Mouse (Mus musculus): ENCODE measurements around the gene Apcs.

Apcs gene

DNA sequence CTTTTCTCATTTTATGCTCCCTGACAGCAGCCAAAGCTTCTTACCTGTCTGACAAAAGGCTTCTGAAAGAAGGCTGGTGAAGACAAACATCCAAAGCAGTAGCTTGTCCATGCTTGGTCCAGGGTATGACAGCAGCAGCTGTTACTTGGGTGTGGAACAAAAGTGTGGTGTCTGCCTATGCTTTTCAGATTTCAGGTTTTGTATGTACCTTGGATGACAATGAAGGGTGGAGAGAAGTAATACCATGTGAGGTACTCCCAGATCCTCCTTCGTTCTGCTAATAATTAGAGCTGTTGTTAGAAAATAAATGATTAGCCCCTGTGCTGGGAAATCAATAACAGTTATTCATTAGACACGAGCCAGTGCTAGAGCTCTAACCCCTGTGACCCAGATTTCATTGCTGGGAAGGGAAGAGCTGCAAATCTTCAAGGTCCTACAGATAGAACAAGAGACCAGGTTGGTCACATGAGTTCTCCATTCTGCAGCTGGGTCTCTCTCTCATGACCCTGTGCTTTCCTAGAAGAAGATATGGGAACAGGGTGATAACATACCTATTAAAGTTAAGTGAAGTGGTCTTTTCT is at the start of gene Apcs:
Apcs (minus strand) TSS at position 265 of the 581 bp plus-strand sequence.
- no peak for DNase-seq (ENCODE audit: low read depth)

DNA sequence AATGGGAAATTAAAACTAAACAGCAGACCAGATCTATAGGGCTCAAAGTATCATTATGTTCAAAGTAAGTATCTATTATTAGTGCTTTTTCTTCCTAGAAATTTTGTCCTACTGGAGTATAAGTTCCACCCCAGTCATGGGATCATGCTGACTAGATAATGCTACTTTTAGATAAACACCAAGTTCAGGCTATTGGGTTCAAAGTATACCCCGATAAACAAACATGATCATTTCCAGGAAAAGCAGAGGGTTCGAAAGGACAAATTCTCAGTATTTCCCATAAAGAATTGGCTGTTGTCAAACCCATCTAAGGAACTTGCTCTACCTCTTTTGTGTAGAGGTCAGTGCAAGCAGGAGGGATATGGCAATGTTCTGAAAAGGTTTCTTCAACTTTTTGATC is 37.4 kb upstream of the Apcs start:
- no peak for DNase-seq (ENCODE audit: low read depth)

DNA sequence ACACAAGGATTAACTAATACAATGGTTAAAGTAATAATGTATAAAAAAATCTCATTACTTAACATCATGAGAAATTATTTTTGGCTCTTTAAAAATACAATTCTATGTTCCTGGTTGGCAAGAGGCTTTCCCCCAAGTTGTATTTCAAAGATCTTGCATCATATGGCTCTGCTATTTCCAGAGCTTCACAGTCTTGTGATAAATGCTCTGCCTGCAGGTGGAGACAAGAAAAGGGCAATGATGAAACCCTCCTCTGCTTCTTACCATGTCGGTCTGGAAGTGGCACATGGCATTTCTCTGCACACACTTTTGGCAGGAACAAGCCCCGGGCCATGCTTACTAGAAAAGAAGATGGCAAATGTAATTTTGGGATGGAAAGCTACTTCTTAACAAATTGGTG is 23.6 kb upstream of the Apcs start:
- no peak for DNase-seq (ENCODE audit: low read depth)

DNA sequence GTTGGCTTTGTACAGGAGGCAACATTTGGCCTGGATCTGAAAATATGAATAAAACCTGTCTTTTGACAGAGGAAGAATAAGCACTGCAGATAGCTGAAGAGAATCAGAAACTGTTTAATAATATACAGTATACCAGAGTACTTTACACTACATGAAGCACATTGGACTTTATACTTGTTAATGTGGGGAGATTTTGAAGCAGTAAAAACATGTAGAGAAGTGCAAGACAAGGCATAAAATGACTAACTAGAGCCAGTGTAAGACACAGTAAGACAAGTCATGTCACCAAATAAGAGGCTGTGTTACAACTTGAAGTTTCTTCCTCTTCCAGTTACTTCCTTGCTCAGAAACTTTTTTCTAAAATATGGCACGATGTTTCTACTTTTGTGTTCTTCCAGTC is 22.3 kb upstream of the Apcs start:
- DNase-seq (ENCODE audit: low read depth): no peak

DNA sequence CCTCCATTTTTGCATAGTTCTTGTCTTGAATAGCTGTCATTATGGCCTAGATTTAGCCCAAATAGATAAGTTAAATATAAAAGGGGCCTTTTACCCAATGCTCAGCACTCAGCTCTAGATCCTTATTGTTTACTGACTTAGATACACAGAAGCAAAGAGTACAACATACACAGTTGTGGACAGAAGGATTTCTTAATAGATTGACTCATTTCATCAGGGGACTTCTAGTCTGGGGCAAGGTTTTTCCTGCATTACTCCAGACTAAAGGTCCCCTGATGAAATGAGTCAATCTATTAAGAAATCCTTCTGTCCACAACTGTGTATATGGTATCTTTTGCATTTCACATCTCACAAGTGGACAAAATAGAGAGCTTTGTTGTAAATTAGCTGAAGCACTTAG is 8.5 kb upstream of the Apcs start:
- no peak for DNase-seq (ENCODE audit: low read depth)

DNA sequence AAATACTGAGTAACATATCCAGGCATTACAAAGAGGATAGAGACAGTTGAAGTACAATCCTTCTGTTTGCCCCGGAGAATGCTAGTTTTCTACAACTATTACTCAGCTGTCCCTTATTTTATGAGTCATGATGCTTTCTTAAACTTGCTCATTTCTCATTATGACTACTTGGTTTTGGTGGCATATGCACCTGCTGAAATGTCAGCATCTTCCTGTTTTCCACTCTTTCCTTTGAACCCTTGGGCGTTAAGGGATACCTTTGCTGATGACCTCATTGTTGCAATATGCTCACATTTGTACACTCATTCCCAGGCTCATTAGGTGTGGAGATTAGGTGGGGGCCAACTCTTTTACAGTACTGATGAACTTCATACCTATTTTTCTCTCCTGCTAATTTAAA is 594 bp upstream of the Apcs start:
- no peak for DNase-seq (ENCODE audit: low read depth)

DNA sequence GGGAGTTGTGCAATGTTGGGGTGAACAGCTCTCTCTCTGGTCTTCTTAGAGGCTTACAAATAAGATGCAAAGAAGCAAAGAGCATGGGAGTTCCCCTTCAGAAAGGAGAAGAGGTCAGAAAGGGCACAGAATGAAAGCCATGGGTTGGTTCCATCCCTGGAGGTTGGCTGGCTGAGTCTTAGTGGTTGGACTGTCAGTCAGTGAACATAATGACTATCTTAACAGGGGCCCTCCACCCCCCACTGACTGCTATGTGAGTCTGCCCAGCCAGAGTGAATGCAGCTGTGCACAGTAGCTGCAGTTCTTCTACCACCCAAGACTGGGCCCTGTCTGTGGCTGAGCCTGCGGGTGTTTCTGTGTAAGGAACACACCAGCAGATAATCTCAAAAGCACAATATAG is 18.2 kb downstream of the Apcs start:
- DNase-seq (ENCODE audit: low read depth): no peak

DNA sequence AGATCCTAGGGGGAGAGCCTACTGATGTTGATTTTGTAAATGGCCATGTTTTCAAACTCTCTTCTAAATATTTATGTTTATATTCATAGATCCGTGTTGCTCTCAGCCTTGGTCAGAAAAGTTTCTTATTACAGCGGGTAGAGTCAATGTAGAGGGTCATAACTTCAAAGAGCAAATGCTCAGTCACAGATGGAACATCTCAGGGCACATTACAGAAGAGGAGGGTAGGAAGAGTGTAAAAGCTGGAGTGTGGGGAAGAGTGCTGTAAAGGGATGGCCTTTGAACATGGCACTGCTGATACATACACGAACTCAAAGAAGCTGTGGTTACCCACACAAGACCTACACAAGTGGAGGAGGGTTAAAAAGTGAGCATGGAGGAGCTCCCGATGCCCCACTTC is 19.6 kb downstream of the Apcs start:
- DNase-seq (ENCODE audit: low read depth): no peak

DNA sequence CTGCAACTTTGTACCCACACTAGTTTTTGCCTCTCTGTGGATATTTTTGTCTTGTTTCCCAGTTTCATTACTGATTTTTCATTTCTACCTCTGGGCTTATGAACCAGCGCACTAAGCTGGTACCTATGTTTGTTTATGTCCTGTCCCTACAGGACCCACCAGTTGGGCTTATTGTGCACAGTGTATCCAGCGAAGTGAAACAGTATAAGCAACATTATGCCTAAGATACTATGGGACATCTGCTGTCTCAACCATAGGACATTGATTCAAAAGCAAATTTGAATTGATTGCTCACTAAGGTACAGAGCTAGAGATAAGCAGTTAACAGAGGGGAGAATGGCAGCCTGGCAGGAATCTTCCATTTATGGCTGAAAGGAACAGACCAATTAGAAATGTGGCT is 46.7 kb downstream of the Apcs start:
- DNase-seq (ENCODE audit: low read depth): no peak

DNA sequence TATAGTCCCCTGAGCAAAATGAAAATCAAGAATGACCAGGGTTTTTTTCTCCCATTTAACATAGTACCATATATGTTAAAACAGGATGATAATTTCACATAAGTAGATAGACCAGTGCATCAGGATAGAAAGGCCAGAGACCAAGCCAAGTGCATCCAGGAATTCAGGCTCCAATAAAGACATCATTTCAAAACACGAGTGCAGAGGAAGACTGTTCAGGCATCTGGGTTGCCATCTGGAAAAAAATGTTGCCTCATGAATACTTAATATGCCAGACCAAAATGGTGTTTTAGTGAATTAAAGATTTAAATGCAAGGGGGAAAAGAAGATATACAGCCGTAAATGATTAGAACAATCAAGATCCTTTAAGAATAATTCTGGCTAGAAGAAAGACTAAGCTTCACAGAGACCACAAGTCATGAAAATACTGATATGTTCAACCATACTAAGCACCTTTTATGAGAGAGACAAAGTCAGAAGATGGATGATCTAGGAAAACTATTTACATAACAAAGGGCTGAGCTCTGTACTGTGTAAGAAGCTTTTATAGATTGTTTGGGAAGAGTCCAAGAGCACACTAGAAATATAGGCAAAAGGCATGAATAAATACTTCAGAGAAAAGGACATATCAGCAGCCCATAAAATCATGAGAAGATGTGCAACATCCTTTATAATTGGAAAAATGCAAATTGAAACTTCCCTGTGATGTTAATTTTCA is 47.6 kb downstream of the Apcs start:
- DNase-seq (ENCODE audit: low read depth): no peak
